Mouse (Mus musculus): ENCODE data around the gene Exoc3l2.

DNA sequence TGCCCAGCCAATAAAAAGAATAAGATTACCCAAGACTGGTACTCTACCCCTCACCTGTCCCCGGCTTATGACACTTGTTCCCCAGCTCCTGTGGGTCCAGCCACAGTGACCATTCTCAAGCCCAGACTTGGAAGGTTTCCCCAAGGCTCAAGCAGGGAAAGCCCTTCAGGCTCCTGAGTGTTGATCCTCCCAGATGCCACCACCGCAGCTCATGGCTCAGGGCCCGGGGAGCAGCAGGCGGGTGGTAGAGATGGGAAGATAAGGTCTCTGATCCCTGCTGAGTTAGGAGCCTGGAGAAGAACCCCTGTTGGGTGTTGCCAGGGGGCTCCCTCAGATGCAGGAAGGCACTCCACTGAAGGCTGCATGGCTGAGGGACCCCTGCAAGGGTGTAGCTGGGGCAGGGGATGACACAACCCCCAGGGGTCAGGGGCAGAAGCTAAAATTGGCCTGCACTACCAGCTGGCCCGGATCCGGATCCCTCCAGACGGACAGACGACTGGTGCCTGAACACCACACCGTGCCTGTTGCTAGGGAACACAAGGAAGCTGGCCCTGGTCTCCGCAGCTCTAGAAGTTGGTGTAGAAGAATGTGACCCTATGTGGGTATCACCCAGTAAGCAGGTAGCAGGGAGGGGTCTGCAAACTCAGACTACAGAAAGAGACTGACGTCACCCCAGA, 7.2 kb upstream of the Exoc3l2 start:
- TF ChIP-seq CTCF (conservative IDR thresholded peaks at IDR 0.05; ENCODE audit: low read length) (no peak), NANOG (IDR thresholded peaks at IDR 0.05; ENCODE audit: borderline replicate concordance, low read length) (no peak), POU5F1 (IDR thresholded peaks at IDR 0.05; ENCODE audit: borderline replicate concordance, low read length) (no peak)

All from E14TG2a.4 (cell line).